Mouse (Mus musculus): ENCODE measurements around the gene Tcf15. TPM values are rescaled to one million over a fixed set of nuclear protein-coding genes. Genes with fewer than 3 reads are reported as not detected.

Gene Tcf15
- polyA plus RNA-seq, 1 experiment from 2014 or later = 14.1 TPM

- no peak overlapping the region for H3K9ac ChIP-seq
- H3K27me3 ChIP-seq = no peaks in the 10 kb centered on the region
- no peaks in the 10 kb centered on the region for H3K9me3 ChIP-seq (replicated peaks)
- no peaks in the 10 kb centered on the region for H3K36me3 ChIP-seq
- WGBS = 92% methylated on average over 3 of the region's 3 CpGs
- peaks cover 6% of the 10 kb centered on the region for H3K4me1 ChIP-seq (replicated peaks)
- no peak overlapping the region for H3K4me2 ChIP-seq
- no peak for ATAC-seq (replicated peaks; ENCODE audit: insufficient number of reproducible peaks, insufficient read depth, low FRiP score, low read depth)
- no peak overlapping the region for H3K27ac ChIP-seq
- no peak overlapping the region for H3K4me3 ChIP-seq
Observed at GRCm38 (mm10) chr2:152174861-152175260, 31.5 kb downstream of the Tcf15 start.

GRCm38 (mm10) chr2:152176659-152177058 is 33.3 kb downstream of the Tcf15 start:
- Histone ChIP-seq H3K4me3 (no peak overlapping the region), H3K9me3 (replicated peaks) (no peaks in the 10 kb centered on the region), H3K27me3 (no peaks in the 10 kb centered on the region), H3K27ac (no peak overlapping the region), H3K4me1 (replicated peaks) (peaks cover 13% of the 10 kb centered on the region), H3K36me3 (no peaks in the 10 kb centered on the region), H3K9ac (no peak overlapping the region), H3K4me2 (no peak overlapping the region)
- WGBS = 83% methylated on average over 6 of the region's 6 CpGs
- no peak for ATAC-seq (replicated peaks; ENCODE audit: insufficient number of reproducible peaks, insufficient read depth, low FRiP score, low read depth)

- Histone ChIP-seq H3K4me1 (replicated peaks) (peaks cover 13% of the 10 kb centered on the region), H3K36me3 (no peaks in the 10 kb centered on the region), H3K27me3 (no peaks in the 10 kb centered on the region), H3K4me2 (peak overlapping the region; percentile 46), H3K9ac (no peak overlapping the region), H3K27ac (0 out of 2 replicates have a peak overlapping the region, but pooled peaks have one; percentile 40), H3K9me3 (replicated peaks) (no peaks in the 10 kb centered on the region), H3K4me3 (peak overlapping the region; percentile 12; the same call in 1 of the 2 replicates)
- 24% methylated on average over 24 of the region's 24 CpGs for WGBS
- peak; percentile 63 for ATAC-seq (replicated peaks; ENCODE audit: insufficient number of reproducible peaks, insufficient read depth, low FRiP score, low read depth)
Observed at GRCm38 (mm10) chr2:152177162-152177805, 33.9 kb downstream of the Tcf15 start.

GRCm38 (mm10) chr2:152177806-152178170 is 34.4 kb downstream of the Tcf15 start:
- 68% methylated on average over 6 of the region's 6 CpGs for WGBS
- Histone ChIP-seq H3K4me2 (peak overlapping the region; percentile 46), H3K27me3 (no peaks in the 10 kb centered on the region), H3K36me3 (no peaks in the 10 kb centered on the region), H3K4me3 (no peak overlapping the region), H3K27ac (0 out of 2 replicates have a peak overlapping the region, but pooled peaks have one; percentile 40), H3K9ac (no peak overlapping the region), H3K4me1 (replicated peaks) (peaks cover 13% of the 10 kb centered on the region), H3K9me3 (replicated peaks) (no peaks in the 10 kb centered on the region)
- ATAC-seq (replicated peaks; ENCODE audit: insufficient number of reproducible peaks, insufficient read depth, low FRiP score, low read depth) = no peak

- Histone ChIP-seq H3K9me3 (replicated peaks) (no peaks in the 10 kb centered on the region), H3K4me3 (no peak overlapping the region), H3K36me3 (no peaks in the 10 kb centered on the region), H3K27me3 (no peaks in the 10 kb centered on the region), H3K4me1 (replicated peaks) (peaks cover 13% of the 10 kb centered on the region), H3K9ac (no peak overlapping the region), H3K27ac (no peak overlapping the region), H3K4me2 (no peak overlapping the region)
- 76% methylated on average over 3 of the region's 3 CpGs for WGBS
- ATAC-seq (replicated peaks; ENCODE audit: insufficient number of reproducible peaks, insufficient read depth, low FRiP score, low read depth) = no peak
Observed at GRCm38 (mm10) chr2:152178345-152178744, 35.0 kb downstream of the Tcf15 start.

GRCm38 (mm10) chr2:152179301-152179700 is 35.9 kb downstream of the Tcf15 start:
- Histone ChIP-seq H3K4me2 (no peak overlapping the region), H3K27me3 (no peaks in the 10 kb centered on the region), H3K4me3 (no peak overlapping the region), H3K27ac (peak overlapping the region; percentile 70; the same call in 1 of the 2 replicates), H3K36me3 (no peaks in the 10 kb centered on the region), H3K9ac (no peak overlapping the region), H3K4me1 (replicated peaks) (peaks cover 13% of the 10 kb centered on the region), H3K9me3 (replicated peaks) (no peaks in the 10 kb centered on the region)
- 74% methylated on average over 2 of the region's 2 CpGs for WGBS
- no peak for ATAC-seq (replicated peaks; ENCODE audit: insufficient number of reproducible peaks, insufficient read depth, low FRiP score, low read depth)

GRCm38 (mm10) chr2:152180323-152180722 is 37.0 kb downstream of the Tcf15 start:
- ATAC-seq (replicated peaks; ENCODE audit: insufficient number of reproducible peaks, insufficient read depth, low FRiP score, low read depth) = peak; percentile 85
- peak overlapping the region; percentile 70 for H3K27ac ChIP-seq

GRCm38 (mm10) chr2:152187132-152187531 is 43.8 kb downstream of the Tcf15 start:
- ATAC-seq (replicated peaks; ENCODE audit: insufficient number of reproducible peaks, insufficient read depth, low FRiP score, low read depth) = no peak
- Histone ChIP-seq H3K36me3 (no peaks in the 10 kb centered on the region), H3K4me2 (no peak overlapping the region), H3K9me3 (replicated peaks) (no peaks in the 10 kb centered on the region), H3K27ac (no peak overlapping the region), H3K4me3 (no peak overlapping the region), H3K4me1 (replicated peaks) (peaks cover 13% of the 10 kb centered on the region), H3K27me3 (no peaks in the 10 kb centered on the region), H3K9ac (no peak overlapping the region)
- 78% methylated on average over 5 of the region's 5 CpGs for WGBS

More at GRCm38 (mm10) chr2:152180323-152180722, 37.0 kb downstream of the Tcf15 start:
- no peak overlapping the region for H3K4me3 ChIP-seq
- no peaks in the 10 kb centered on the region for H3K36me3 ChIP-seq
- no peaks in the 10 kb centered on the region for H3K9me3 ChIP-seq (replicated peaks)
- H3K4me2 ChIP-seq = no peak overlapping the region
- WGBS = 38% methylated on average over 6 of the region's 6 CpGs
- no peak overlapping the region for H3K9ac ChIP-seq
- H3K4me1 ChIP-seq (replicated peaks) = peaks cover 13% of the 10 kb centered on the region
- no peaks in the 10 kb centered on the region for H3K27me3 ChIP-seq

- no peak for ATAC-seq (replicated peaks; ENCODE audit: insufficient number of reproducible peaks, insufficient read depth, low FRiP score, low read depth)
- H3K27me3 ChIP-seq = no peaks in the 10 kb centered on the region
- H3K27ac ChIP-seq = peak overlapping the region; percentile 54
- no peaks in the 10 kb centered on the region for H3K9me3 ChIP-seq (replicated peaks)
- no peak overlapping the region for H3K4me3 ChIP-seq
- H3K36me3 ChIP-seq = no peaks in the 10 kb centered on the region
- WGBS = 54% methylated on average over 7 of the region's 7 CpGs
- no peak overlapping the region for H3K9ac ChIP-seq
- peak overlapping the region; percentile 33 for H3K4me2 ChIP-seq
- H3K4me1 ChIP-seq (replicated peaks) = peaks cover 13% of the 10 kb centered on the region
Observed at GRCm38 (mm10) chr2:152189213-152189612, 45.9 kb downstream of the Tcf15 start.

- 23% methylated on average over 9 of the region's 9 CpGs for WGBS
- ATAC-seq (replicated peaks; ENCODE audit: insufficient number of reproducible peaks, insufficient read depth, low FRiP score, low read depth) = peak; percentile 73
- Histone ChIP-seq H3K9ac (no peak overlapping the region), H3K4me2 (peak overlapping the region; percentile 33), H3K27me3 (no peaks in the 10 kb centered on the region), H3K36me3 (no peaks in the 10 kb centered on the region), H3K4me1 (replicated peaks) (peaks cover 13% of the 10 kb centered on the region), H3K27ac (peak overlapping the region; percentile 54), H3K9me3 (replicated peaks) (no peaks in the 10 kb centered on the region), H3K4me3 (no peak overlapping the region)
Observed at GRCm38 (mm10) chr2:152189640-152190039, 46.3 kb downstream of the Tcf15 start.

GRCm38 (mm10) chr2:152190161-152190560 is 46.8 kb downstream of the Tcf15 start:
- no peak overlapping the region for H3K4me3 ChIP-seq
- H3K4me1 ChIP-seq (replicated peaks) = peaks cover 13% of the 10 kb centered on the region
- no peaks in the 10 kb centered on the region for H3K36me3 ChIP-seq
- 0 out of 2 replicates have a peak, but pooled peaks have one; percentile 11 for ATAC-seq (replicated peaks; ENCODE audit: insufficient number of reproducible peaks, insufficient read depth, low FRiP score, low read depth)
- 60% methylated on average over 7 of the region's 7 CpGs for WGBS
- no peaks in the 10 kb centered on the region for H3K9me3 ChIP-seq (replicated peaks)
- no peak overlapping the region for H3K4me2 ChIP-seq
- peak overlapping the region; percentile 51 for H3K27ac ChIP-seq
- H3K27me3 ChIP-seq = no peaks in the 10 kb centered on the region
- no peak overlapping the region for H3K9ac ChIP-seq

All from heart, embryonic 15.5 days (tissue).